Mouse (Mus musculus) embryo, embryonic 10 days (tissue): Measurements from ENCODE around the gene Usp50.

Source experiments
- DNase-seq: peaks from one replicate; pipeline ENCODE4 v3.0.0-alpha.2; 2015; ENCODE audit warnings: low spot score

The Usp50 gene

DNA sequence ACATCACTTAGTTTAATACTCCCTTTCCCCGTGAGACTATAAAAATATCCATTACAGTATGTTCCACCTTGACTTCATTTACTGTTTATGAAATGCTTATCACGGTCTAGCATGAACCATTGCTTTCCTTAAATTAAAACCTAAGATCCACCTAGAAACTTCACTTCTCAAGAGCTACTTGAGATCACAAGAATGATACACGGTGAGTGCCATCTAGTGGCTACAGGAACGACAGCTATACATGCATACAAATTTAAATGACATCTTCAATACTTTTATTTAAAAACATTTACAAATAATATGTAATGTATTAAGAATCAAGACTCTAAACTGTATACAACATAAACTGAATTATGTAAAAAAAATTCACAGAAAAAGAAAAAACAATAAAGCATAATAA, 119.8 kb downstream of the Usp50 start:
- peak; percentile 61 for DNase-seq
